Mouse (Mus musculus) monocyte, adult 5-6 weeks (primary cell): ENCODE data around the gene Arl15. TPM values are rescaled to one million over a fixed set of nuclear protein-coding genes. Genes with fewer than 3 reads are reported as not detected.

ENCODE experiments used
- ATAC-seq: fragments of 153-309, 156-312 bp; replicated peaks from 2 replicates; pipeline ENCODE4 v1.8.0; 2017; ENCODE audit warnings: mild to moderate bottlenecking; ENCODE audit not compliant: low TSS enrichment, insufficient number of reproducible peaks, severe bottlenecking, poor library complexity, low FRiP score
- total RNA-seq: library from RNA; stranded (forward); fragments of 200-1000, 200-491, 200-594 nt; gene quantifications from 3 replicates; pipeline ENCODE4 v1.2.3, GENCODE M21; 2017

Gene Arl15
- total RNA-seq, 1 experiment from 2014 or later, result 11.3 TPM

- no peak for ATAC-seq
Observed at GRCm38 (mm10) chr13:114143247-114143646, 348.9 kb downstream of the Arl15 start.

GRCm38 (mm10) chr13:114144052-114145046, 350.0 kb downstream of the Arl15 start:
- no peak for ATAC-seq

GRCm38 (mm10) chr13:114145249-114145648, 350.9 kb downstream of the Arl15 start:
- ATAC-seq, result no peak

- ATAC-seq, result no peak
Observed at GRCm38 (mm10) chr13:114150856-114151697, 356.8 kb downstream of the Arl15 start.

- no peak for ATAC-seq
Observed at GRCm38 (mm10) chr13:114151698-114152069, 357.4 kb downstream of the Arl15 start.

- no peak for ATAC-seq
Observed at GRCm38 (mm10) chr13:114156689-114157088, 362.4 kb downstream of the Arl15 start.

- no peak for ATAC-seq
Observed at GRCm38 (mm10) chr13:114158111-114158730, 363.9 kb downstream of the Arl15 start.

GRCm38 (mm10) chr13:114159634-114160391, 365.5 kb downstream of the Arl15 start:
- no peak for ATAC-seq

- ATAC-seq, result no peak
Observed at GRCm38 (mm10) chr13:114162753-114163152, 368.4 kb downstream of the Arl15 start.

- ATAC-seq, result no peak
Observed at GRCm38 (mm10) chr13:114165616-114166015, 371.3 kb downstream of the Arl15 start.

- ATAC-seq, result no peak
Observed at GRCm38 (mm10) chr13:114166439-114167183, 372.3 kb downstream of the Arl15 start.

GRCm38 (mm10) chr13:114170061-114170460, 375.8 kb downstream of the Arl15 start:
- ATAC-seq, result no peak

GRCm38 (mm10) chr13:114171465-114171864, 377.2 kb downstream of the Arl15 start:
- no peak for ATAC-seq

GRCm38 (mm10) chr13:114188107-114188506, 393.8 kb downstream of the Arl15 start:
- ATAC-seq, result no peak

- ATAC-seq, result no peak
Observed at GRCm38 (mm10) chr13:114188801-114189200, 394.5 kb downstream of the Arl15 start.

- no peak for ATAC-seq
Observed at GRCm38 (mm10) chr13:114189441-114189840, 395.1 kb downstream of the Arl15 start.

GRCm38 (mm10) chr13:114190898-114191297, 396.6 kb downstream of the Arl15 start:
- no peak for ATAC-seq
